Mouse (Mus musculus) kidney, adult 2 months (tissue): ENCODE results near the gene Mctp2. TPM values are rescaled to one million over a fixed set of nuclear protein-coding genes. Genes with fewer than 3 reads are reported as not detected.

Experiments used
- DNase-seq: peaks from one replicate; pipeline ENCODE4 v3.0.0; 2021
- H3K27ac ChIP-seq: fragments of 200-500 bp; 2 replicates; pipeline ENCODE4 v1.5.1; 2012; ENCODE audit warnings: low read depth, low read length, control low read depth, inconsistent platforms; ENCODE audit not compliant: insufficient read depth
- H3K27me3 ChIP-seq: fragments of 200-500 bp; replicated peaks from 2 replicates; pipeline ENCODE4 v1.6.1; 2012; ENCODE audit warnings: mild to moderate bottlenecking, moderate library complexity, low read length, inconsistent platforms; ENCODE audit not compliant: control insufficient read depth, insufficient read depth
- H3K36me3 ChIP-seq: fragments of 200-500 bp; 2 replicates; pipeline ENCODE4 v1.6.1; 2012; ENCODE audit warnings: mild to moderate bottlenecking, moderate library complexity, low read length, inconsistent platforms; ENCODE audit not compliant: control insufficient read depth, insufficient read depth
- H3K4me1 ChIP-seq: fragments of 200-500 bp; 2 replicates; pipeline ENCODE4 v1.6.1; 2011; ENCODE audit warnings: low read length; ENCODE audit not compliant: control insufficient read depth, insufficient read depth
- H3K4me3 ChIP-seq: fragments of 200-500 bp; 2 replicates; pipeline ENCODE4 v1.5.1; 2011; ENCODE audit warnings: mild to moderate bottlenecking, low read depth, low read length, control low read depth; ENCODE audit not compliant: insufficient read depth
- CTCF ChIP-seq: fragments of 200-500 bp; conservative IDR thresholded peaks from 2 replicates; pipeline ENCODE4 v1.5.1; 2011; ENCODE audit warnings: low read depth, mild to moderate bottlenecking, control low read depth, low read length, moderate library complexity, mixed read lengths; ENCODE audit not compliant: insufficient read depth, insufficient read length
- POLR2A ChIP-seq: fragments of 200-500 bp; IDR thresholded peaks from one replicate; pipeline ENCODE4 v1.6.1; 2011; ENCODE audit warnings: low read depth, low read length, control low read depth
- WGBS: fragments of 180-500 bp; shearing (Covaris S2); methylation state at CpG from one replicate; pipeline ENCODE4 v1.1.7; 2018; 5-methylcytosine and 5-hydroxymethylcytosine counted together
- polyA plus RNA-seq: library from polyadenylated mRNA; depleted of rRNA; stranded (reverse); fragments of >200 nt; gene quantifications from 2 replicates; pipeline ENCODE4 v1.2.3, GENCODE M21; 2012

Gene Mctp2
- polyA plus RNA-seq, 1 experiment, result 0.48 TPM

GRCm38 (mm10) chr7:72215563-72216215 lies 90.7 kb downstream of the Mctp2 start:
- no peak for DNase-seq
- no peak overlapping the region for H3K4me3 ChIP-seq
- no peaks in the 10 kb centered on the region for H3K4me1 ChIP-seq
- H3K36me3 ChIP-seq, result no peaks in the 10 kb centered on the region
- WGBS, result 51% methylated on average over 5 of the region's 5 CpGs
- TF ChIP-seq CTCF (no peak), POLR2A (no peak)
- H3K27ac ChIP-seq, result no peak overlapping the region
- H3K27me3 ChIP-seq, result no peaks in the 10 kb centered on the region

GRCm38 (mm10) chr7:72210201-72210600 lies 96.2 kb downstream of the Mctp2 start:
- WGBS, result 68% methylated on average over 5 of the region's 5 CpGs

GRCm38 (mm10) chr7:72209296-72209695 lies 97.1 kb downstream of the Mctp2 start:
- Histone ChIP-seq H3K27ac (no peak overlapping the region), H3K27me3 (no peaks in the 10 kb centered on the region), H3K36me3 (no peaks in the 10 kb centered on the region), H3K4me1 (no peaks in the 10 kb centered on the region), H3K4me3 (no peak overlapping the region)
- WGBS, result 77% methylated on average over 5 of the region's 5 CpGs
- DNase-seq, result peak; percentile 78
- TF ChIP-seq POLR2A, result no peak
- no peak for TF ChIP-seq CTCF

More at GRCm38 (mm10) chr7:72210201-72210600, 96.2 kb downstream of the Mctp2 start:
- Histone ChIP-seq H3K4me3 (no peak overlapping the region), H3K36me3 (no peaks in the 10 kb centered on the region), H3K27ac (no peak overlapping the region), H3K4me1 (no peaks in the 10 kb centered on the region), H3K27me3 (no peaks in the 10 kb centered on the region)
- DNase-seq, result peak; percentile 63
- TF ChIP-seq POLR2A (no peak), CTCF (no peak)

GRCm38 (mm10) chr7:72206841-72207240 lies 99.6 kb downstream of the Mctp2 start:
- Histone ChIP-seq H3K27me3 (no peaks in the 10 kb centered on the region), H3K4me3 (no peak overlapping the region), H3K36me3 (no peaks in the 10 kb centered on the region), H3K4me1 (no peaks in the 10 kb centered on the region), H3K27ac (peak overlapping the region; percentile 16)
- WGBS, result 29% methylated on average over 6 of the region's 6 CpGs
- no peak for TF ChIP-seq CTCF
- no peak for TF ChIP-seq POLR2A
- no peak for DNase-seq

- Histone ChIP-seq H3K36me3 (no peaks in the 10 kb centered on the region), H3K4me3 (no peak overlapping the region), H3K27me3 (no peaks in the 10 kb centered on the region), H3K27ac (no peak overlapping the region), H3K4me1 (no peaks in the 10 kb centered on the region)
- TF ChIP-seq CTCF (no peak), POLR2A (no peak)
- 95% methylated on average over 1 of the region's 1 CpGs for WGBS
- DNase-seq, result no peak
Measured at GRCm38 (mm10) chr7:72195709-72196108, 110.7 kb downstream of the Mctp2 start.

GRCm38 (mm10) chr7:72193304-72193703 lies 113.1 kb downstream of the Mctp2 start:
- Histone ChIP-seq H3K4me3 (no peak overlapping the region), H3K36me3 (no peaks in the 10 kb centered on the region), H3K4me1 (no peaks in the 10 kb centered on the region), H3K27ac (no peak overlapping the region), H3K27me3 (no peaks in the 10 kb centered on the region)
- 76% methylated on average over 1 of the region's 1 CpGs for WGBS
- TF ChIP-seq CTCF, result peak; percentile 47
- TF ChIP-seq POLR2A, result no peak
- DNase-seq, result peak; percentile 37

GRCm38 (mm10) chr7:72181651-72182050 lies 124.8 kb downstream of the Mctp2 start:
- no peaks in the 10 kb centered on the region for H3K36me3 ChIP-seq
- H3K4me3 ChIP-seq, result no peak overlapping the region
- TF ChIP-seq CTCF (no peak), POLR2A (no peak)
- DNase-seq, result no peak
- no peaks in the 10 kb centered on the region for H3K27me3 ChIP-seq
- 87% methylated on average over 5 of the region's 5 CpGs for WGBS
- no peaks in the 10 kb centered on the region for H3K4me1 ChIP-seq
- no peak overlapping the region for H3K27ac ChIP-seq
